Mouse (Mus musculus): ENCODE data around the gene Ncam2. TPM values are rescaled to one million over a fixed set of nuclear protein-coding genes. Genes with fewer than 3 reads are reported as not detected.

The Ncam2 gene
- 2.1 and 2.3 TPM in 2 replicates for polyA plus RNA-seq (2014; fragmentation: Nextera tagmentation; extraction: Ambion mirVana)

GRCm38 (mm10) chr16:81200201-81201071 is at the start of gene Ncam2:
Gene Ncam2, plus strand, starts transcription at chr16:81200697.
- H3K36me3 ChIP-seq (ENCODE audit: control insufficient read depth, insufficient read depth, low read length), result no peaks in the 10 kb centered on the region
- peak within 1 kb of the TSS; percentile 69 for H3K9ac ChIP-seq (ENCODE audit: low read length)
- no peaks in the 10 kb centered on the region for H3K27me3 ChIP-seq (ENCODE audit: control insufficient read depth, insufficient read depth, low read length)
- ATAC-seq (ENCODE audit: insufficient read depth, low FRiP score, low TSS enrichment), result peak; percentile 77
- peak within 1 kb of the TSS; percentile 59 for H3K4me2 ChIP-seq (ENCODE audit: low read depth)
- 0% methylated on average over 44 of the region's 70 CpGs for WGBS
- H3K4me1 ChIP-seq (ENCODE audit: control insufficient read depth, insufficient read depth, low read length), result no peaks in the 10 kb centered on the region
- DNase-seq (ENCODE audit: low spot score), result peak; percentile 84
- no peaks in the 10 kb centered on the region for H3K9me3 ChIP-seq (ENCODE audit: control insufficient read depth, low read length)
- H3K27ac ChIP-seq (ENCODE audit: low read depth, low read length), result no peak within 1 kb of the TSS
- peak within 1 kb of the TSS; percentile 43 for H3K4me3 ChIP-seq (ENCODE audit: low read depth, low read length)

GRCm38 (mm10) chr16:81170828-81171227 is 29.7 kb upstream of the Ncam2 start:
- no peaks in the 10 kb centered on the region for H3K4me1 ChIP-seq (ENCODE audit: control insufficient read depth, insufficient read depth, low read length)
- DNase-seq (ENCODE audit: low spot score), result no peak
- H3K27me3 ChIP-seq (ENCODE audit: control insufficient read depth, insufficient read depth, low read length), result no peaks in the 10 kb centered on the region
- no peak for ATAC-seq (ENCODE audit: insufficient read depth, low FRiP score, low TSS enrichment)
- H3K27ac ChIP-seq (ENCODE audit: low read depth, low read length), result no peak overlapping the region
- no peaks in the 10 kb centered on the region for H3K36me3 ChIP-seq (ENCODE audit: control insufficient read depth, insufficient read depth, low read length)
- H3K9me3 ChIP-seq (ENCODE audit: control insufficient read depth, low read length), result no peaks in the 10 kb centered on the region
- H3K4me3 ChIP-seq (ENCODE audit: low read depth, low read length), result no peak overlapping the region
- H3K9ac ChIP-seq (ENCODE audit: low read length), result no peak overlapping the region
- H3K4me2 ChIP-seq (ENCODE audit: low read depth), result no peak overlapping the region
- 71% methylated on average over 2 of the region's 2 CpGs for WGBS

- DNase-seq (ENCODE audit: low spot score), result peak; percentile 53
- Histone ChIP-seq H3K27me3 (ENCODE audit: control insufficient read depth, insufficient read depth, low read length) (no peaks in the 10 kb centered on the region), H3K9me3 (ENCODE audit: control insufficient read depth, low read length) (no peaks in the 10 kb centered on the region), H3K4me1 (ENCODE audit: control insufficient read depth, insufficient read depth, low read length) (no peaks in the 10 kb centered on the region), H3K4me3 (ENCODE audit: low read depth, low read length) (no peak overlapping the region), H3K27ac (ENCODE audit: low read depth, low read length) (no peak overlapping the region), H3K9ac (ENCODE audit: low read length) (no peak overlapping the region), H3K4me2 (ENCODE audit: low read depth) (no peak overlapping the region), H3K36me3 (ENCODE audit: control insufficient read depth, insufficient read depth, low read length) (no peaks in the 10 kb centered on the region)
- 52% methylated on average over 8 of the region's 8 CpGs for WGBS
- ATAC-seq (ENCODE audit: insufficient read depth, low FRiP score, low TSS enrichment), result no peak
These were observed 25.1 kb upstream of the Ncam2 start for GRCm38 (mm10) chr16:81175302-81175943.

GRCm38 (mm10) chr16:81179801-81180200 is 20.7 kb upstream of the Ncam2 start:
- H3K27ac ChIP-seq (ENCODE audit: low read depth, low read length), result no peak overlapping the region
- no peak overlapping the region for H3K4me2 ChIP-seq (ENCODE audit: low read depth)
- H3K4me1 ChIP-seq (ENCODE audit: control insufficient read depth, insufficient read depth, low read length), result no peaks in the 10 kb centered on the region
- no peak overlapping the region for H3K4me3 ChIP-seq (ENCODE audit: low read depth, low read length)
- no peaks in the 10 kb centered on the region for H3K36me3 ChIP-seq (ENCODE audit: control insufficient read depth, insufficient read depth, low read length)
- 92% methylated on average over 5 of the region's 5 CpGs for WGBS
- no peaks in the 10 kb centered on the region for H3K27me3 ChIP-seq (ENCODE audit: control insufficient read depth, insufficient read depth, low read length)
- ATAC-seq (ENCODE audit: insufficient read depth, low FRiP score, low TSS enrichment) (no peak), DNase-seq (ENCODE audit: low spot score) (no peak)
- no peak overlapping the region for H3K9ac ChIP-seq (ENCODE audit: low read length)
- H3K9me3 ChIP-seq (ENCODE audit: control insufficient read depth, low read length), result no peaks in the 10 kb centered on the region

- Histone ChIP-seq H3K9me3 (ENCODE audit: control insufficient read depth, low read length) (no peaks in the 10 kb centered on the region), H3K4me2 (ENCODE audit: low read depth) (no peak overlapping the region), H3K27ac (ENCODE audit: low read depth, low read length) (no peak overlapping the region), H3K4me1 (ENCODE audit: control insufficient read depth, insufficient read depth, low read length) (no peaks in the 10 kb centered on the region), H3K4me3 (ENCODE audit: low read depth, low read length) (no peak overlapping the region), H3K27me3 (ENCODE audit: control insufficient read depth, insufficient read depth, low read length) (no peaks in the 10 kb centered on the region), H3K36me3 (ENCODE audit: control insufficient read depth, insufficient read depth, low read length) (no peaks in the 10 kb centered on the region), H3K9ac (ENCODE audit: low read length) (no peak overlapping the region)
- WGBS, result 89% methylated on average over 16 of the region's 16 CpGs
- ATAC-seq (ENCODE audit: insufficient read depth, low FRiP score, low TSS enrichment), result no peak
- no peak for DNase-seq (ENCODE audit: low spot score)
These were observed 12.8 kb upstream of the Ncam2 start for GRCm38 (mm10) chr16:81187579-81188179.

GRCm38 (mm10) chr16:81191621-81192020 is 8.9 kb upstream of the Ncam2 start:
- Histone ChIP-seq H3K27me3 (ENCODE audit: control insufficient read depth, insufficient read depth, low read length) (no peaks in the 10 kb centered on the region), H3K4me2 (ENCODE audit: low read depth) (no peak overlapping the region), H3K9ac (ENCODE audit: low read length) (no peak overlapping the region), H3K4me3 (ENCODE audit: low read depth, low read length) (no peak overlapping the region), H3K27ac (ENCODE audit: low read depth, low read length) (no peak overlapping the region), H3K36me3 (ENCODE audit: control insufficient read depth, insufficient read depth, low read length) (no peaks in the 10 kb centered on the region), H3K9me3 (ENCODE audit: control insufficient read depth, low read length) (no peaks in the 10 kb centered on the region), H3K4me1 (ENCODE audit: control insufficient read depth, insufficient read depth, low read length) (no peaks in the 10 kb centered on the region)
- DNase-seq (ENCODE audit: low spot score) (no peak), ATAC-seq (ENCODE audit: insufficient read depth, low FRiP score, low TSS enrichment) (no peak)
- 95% methylated on average over 2 of the region's 2 CpGs for WGBS

- H3K4me2 ChIP-seq (ENCODE audit: low read depth), result no peak overlapping the region
- 77% methylated on average over 4 of the region's 4 CpGs for whole genome bisulfite sequencing
- ATAC-seq (ENCODE audit: insufficient read depth, low FRiP score, low TSS enrichment), result no peak
- no peaks in the 10 kb centered on the region for H3K27me3 ChIP-seq (ENCODE audit: control insufficient read depth, insufficient read depth, low read length)
- no peaks in the 10 kb centered on the region for H3K9me3 ChIP-seq (ENCODE audit: control insufficient read depth, low read length)
- H3K4me3 ChIP-seq (ENCODE audit: low read depth, low read length), result no peak overlapping the region
- H3K36me3 ChIP-seq (ENCODE audit: control insufficient read depth, insufficient read depth, low read length), result no peaks in the 10 kb centered on the region
- DNase-seq (ENCODE audit: low spot score), result no peak
- H3K9ac ChIP-seq (ENCODE audit: low read length), result no peak overlapping the region
- no peak overlapping the region for H3K27ac ChIP-seq (ENCODE audit: low read depth, low read length)
- no peaks in the 10 kb centered on the region for H3K4me1 ChIP-seq (ENCODE audit: control insufficient read depth, insufficient read depth, low read length)
These were observed 7.9 kb upstream of the Ncam2 start for GRCm38 (mm10) chr16:81192607-81193006.

- H3K27me3 ChIP-seq (ENCODE audit: control insufficient read depth, insufficient read depth, low read length), result no peaks in the 10 kb centered on the region
- no peak overlapping the region for H3K9ac ChIP-seq (ENCODE audit: low read length)
- no peaks in the 10 kb centered on the region for H3K4me1 ChIP-seq (ENCODE audit: control insufficient read depth, insufficient read depth, low read length)
- H3K4me2 ChIP-seq (ENCODE audit: low read depth), result no peak overlapping the region
- WGBS, result 89% methylated on average over 5 of the region's 5 CpGs
- H3K36me3 ChIP-seq (ENCODE audit: control insufficient read depth, insufficient read depth, low read length), result no peaks in the 10 kb centered on the region
- ATAC-seq (ENCODE audit: insufficient read depth, low FRiP score, low TSS enrichment) (no peak), DNase-seq (ENCODE audit: low spot score) (no peak)
- no peaks in the 10 kb centered on the region for H3K9me3 ChIP-seq (ENCODE audit: control insufficient read depth, low read length)
- no peak overlapping the region for H3K27ac ChIP-seq (ENCODE audit: low read depth, low read length)
- no peak overlapping the region for H3K4me3 ChIP-seq (ENCODE audit: low read depth, low read length)
These were observed 1.0 kb upstream of the Ncam2 start for GRCm38 (mm10) chr16:81199467-81199866.

All from neural tube, embryonic 11.5 days (tissue).